Mouse (Mus musculus): ENCODE measurements around the gene Rai14. TPM values are rescaled to one million over a fixed set of nuclear protein-coding genes. Genes with fewer than 3 reads are reported as not detected.
A peak's percentile ranks its signal among the peaks of the same experiment; 100 is the strongest.

Gene Rai14
- polyA plus RNA-seq, 1 experiment from 2014 or later = 25.6 TPM

GRCm38 (mm10) chr15:10616001-10616400 lies 98.4 kb downstream of the Rai14 start:
- H3K9ac ChIP-seq = no peak overlapping the region
- ATAC-seq (ENCODE audit: insufficient number of reproducible peaks, low FRiP score) = no peak

GRCm38 (mm10) chr15:10611040-10611439 lies 103.4 kb downstream of the Rai14 start:
- Histone ChIP-seq H3K27me3 (replicated peaks) (no peaks in the 10 kb centered on the region), H3K27ac (ENCODE audit: poor library complexity, severe bottlenecking) (no peak overlapping the region), H3K36me3 (peaks cover 10% of the 10 kb centered on the region), H3K4me3 (no peak overlapping the region), H3K4me1 (replicated peaks) (peaks cover 2% of the 10 kb centered on the region; the same call in 1 of the 2 replicates), H3K9ac (no peak overlapping the region), H3K9me3 (replicated peaks) (no peaks in the 10 kb centered on the region), H3K4me2 (no peak overlapping the region)
- no peak for ATAC-seq (ENCODE audit: insufficient number of reproducible peaks, low FRiP score)
- WGBS = 81% methylated on average over 9 of the region's 9 CpGs

More at GRCm38 (mm10) chr15:10616001-10616400, 98.4 kb downstream of the Rai14 start:
- H3K36me3 ChIP-seq = peaks cover 11% of the 10 kb centered on the region; the same call in 1 of the 2 replicates
- no peaks in the 10 kb centered on the region for H3K27me3 ChIP-seq (replicated peaks)
- no peak overlapping the region for H3K4me2 ChIP-seq
- WGBS = 53% methylated on average over 6 of the region's 6 CpGs
- H3K4me3 ChIP-seq = no peak overlapping the region
- 0 out of 2 replicates have a peak, but pooled peaks cover 5% of the 10 kb centered on the region for H3K9me3 ChIP-seq (replicated peaks)
- H3K27ac ChIP-seq (ENCODE audit: poor library complexity, severe bottlenecking) = no peak overlapping the region
- H3K4me1 ChIP-seq (replicated peaks) = peaks cover 7% of the 10 kb centered on the region; the same call in 1 of the 2 replicates

- H3K4me3 ChIP-seq = no peak overlapping the region
- H3K4me1 ChIP-seq (replicated peaks) = no peaks in the 10 kb centered on the region
- no peaks in the 10 kb centered on the region for H3K27me3 ChIP-seq (replicated peaks)
- H3K36me3 ChIP-seq = peaks cover 27% of the 10 kb centered on the region
- no peak overlapping the region for H3K27ac ChIP-seq (ENCODE audit: poor library complexity, severe bottlenecking)
- H3K9me3 ChIP-seq (replicated peaks) = 0 out of 2 replicates have a peak, but pooled peaks cover 4% of the 10 kb centered on the region
- H3K9ac ChIP-seq = no peak overlapping the region
- 92% methylated on average over 4 of the region's 4 CpGs for WGBS
- no peak for ATAC-seq (ENCODE audit: insufficient number of reproducible peaks, low FRiP score)
- H3K4me2 ChIP-seq = no peak overlapping the region
These were observed 105.3 kb downstream of the Rai14 start for GRCm38 (mm10) chr15:10609107-10609506.

- Histone ChIP-seq H3K27me3 (replicated peaks) (no peaks in the 10 kb centered on the region), H3K4me3 (no peak overlapping the region), H3K27ac (ENCODE audit: poor library complexity, severe bottlenecking) (no peak overlapping the region), H3K36me3 (peaks cover 32% of the 10 kb centered on the region), H3K9me3 (replicated peaks) (peaks cover 8% of the 10 kb centered on the region; the same call in 1 of the 2 replicates), H3K4me1 (replicated peaks) (no peaks in the 10 kb centered on the region), H3K9ac (no peak overlapping the region), H3K4me2 (no peak overlapping the region)
- no peak for ATAC-seq (ENCODE audit: insufficient number of reproducible peaks, low FRiP score)
- WGBS = 65% methylated on average over 6 of the region's 6 CpGs
These were observed 105.8 kb downstream of the Rai14 start for GRCm38 (mm10) chr15:10608508-10609098.

GRCm38 (mm10) chr15:10599413-10599812 lies 115.0 kb downstream of the Rai14 start:
- 65% methylated on average over 7 of the region's 7 CpGs for WGBS
- Histone ChIP-seq H3K27me3 (replicated peaks) (no peaks in the 10 kb centered on the region), H3K4me2 (peak overlapping the region; percentile 5; the same call in 1 of the 2 replicates), H3K9me3 (replicated peaks) (peaks cover 4% of the 10 kb centered on the region; the same call in 1 of the 2 replicates), H3K4me3 (no peak overlapping the region), H3K27ac (ENCODE audit: poor library complexity, severe bottlenecking) (no peak overlapping the region), H3K36me3 (peaks cover 7% of the 10 kb centered on the region; the same call in 1 of the 2 replicates), H3K4me1 (replicated peaks) (peaks cover 15% of the 10 kb centered on the region), H3K9ac (no peak overlapping the region)
- no peak for ATAC-seq (ENCODE audit: insufficient number of reproducible peaks, low FRiP score)

GRCm38 (mm10) chr15:10598259-10599225 lies 115.9 kb downstream of the Rai14 start:
- Histone ChIP-seq H3K9ac (no peak overlapping the region), H3K27me3 (replicated peaks) (no peaks in the 10 kb centered on the region), H3K4me3 (no peak overlapping the region), H3K9me3 (replicated peaks) (peaks cover under 1% of the 10 kb centered on the region; the same call in 1 of the 2 replicates), H3K4me1 (replicated peaks) (peaks cover 15% of the 10 kb centered on the region), H3K4me2 (peak overlapping the region; percentile 5; the same call in 1 of the 2 replicates), H3K36me3 (no peaks in the 10 kb centered on the region), H3K27ac (ENCODE audit: poor library complexity, severe bottlenecking) (no peak overlapping the region)
- 55% methylated on average over 16 of the region's 16 CpGs for WGBS
- ATAC-seq (ENCODE audit: insufficient number of reproducible peaks, low FRiP score) = no peak

GRCm38 (mm10) chr15:10596871-10597270 lies 117.6 kb downstream of the Rai14 start:
- Histone ChIP-seq H3K27me3 (replicated peaks) (no peaks in the 10 kb centered on the region), H3K4me3 (no peak overlapping the region), H3K4me2 (no peak overlapping the region), H3K4me1 (replicated peaks) (peaks cover 15% of the 10 kb centered on the region), H3K9me3 (replicated peaks) (no peaks in the 10 kb centered on the region), H3K36me3 (no peaks in the 10 kb centered on the region), H3K9ac (no peak overlapping the region), H3K27ac (ENCODE audit: poor library complexity, severe bottlenecking) (no peak overlapping the region)
- ATAC-seq (ENCODE audit: insufficient number of reproducible peaks, low FRiP score) = no peak
- WGBS = 90% methylated on average over 9 of the region's 9 CpGs

GRCm38 (mm10) chr15:10595408-10595807 lies 119.0 kb downstream of the Rai14 start:
- Histone ChIP-seq H3K4me1 (replicated peaks) (peaks cover 15% of the 10 kb centered on the region), H3K27me3 (replicated peaks) (no peaks in the 10 kb centered on the region), H3K4me3 (no peak overlapping the region), H3K27ac (ENCODE audit: poor library complexity, severe bottlenecking) (no peak overlapping the region), H3K9ac (no peak overlapping the region), H3K36me3 (no peaks in the 10 kb centered on the region), H3K9me3 (replicated peaks) (no peaks in the 10 kb centered on the region), H3K4me2 (no peak overlapping the region)
- ATAC-seq (ENCODE audit: insufficient number of reproducible peaks, low FRiP score) = no peak
- 85% methylated on average over 6 of the region's 6 CpGs for WGBS

- H3K4me2 ChIP-seq = no peak overlapping the region
- 81% methylated on average over 10 of the region's 10 CpGs for WGBS
- H3K27me3 ChIP-seq (replicated peaks) = no peaks in the 10 kb centered on the region
- H3K27ac ChIP-seq (ENCODE audit: poor library complexity, severe bottlenecking) = no peak overlapping the region
- H3K4me3 ChIP-seq = no peak overlapping the region
- no peak overlapping the region for H3K9ac ChIP-seq
- no peaks in the 10 kb centered on the region for H3K36me3 ChIP-seq
- no peaks in the 10 kb centered on the region for H3K9me3 ChIP-seq (replicated peaks)
- peaks cover 15% of the 10 kb centered on the region for H3K4me1 ChIP-seq (replicated peaks)
- no peak for ATAC-seq (ENCODE audit: insufficient number of reproducible peaks, low FRiP score)
These were observed 119.5 kb downstream of the Rai14 start for GRCm38 (mm10) chr15:10594910-10595309.

- H3K27ac ChIP-seq (ENCODE audit: poor library complexity, severe bottlenecking) = no peak overlapping the region
- no peak overlapping the region for H3K9ac ChIP-seq
- ATAC-seq (ENCODE audit: insufficient number of reproducible peaks, low FRiP score) = no peak
- H3K4me3 ChIP-seq = no peak overlapping the region
- H3K4me2 ChIP-seq = no peak overlapping the region
- peaks cover 2% of the 10 kb centered on the region for H3K4me1 ChIP-seq (replicated peaks)
- H3K36me3 ChIP-seq = peaks cover 5% of the 10 kb centered on the region; the same call in 1 of the 2 replicates
- 81% methylated on average over 6 of the region's 6 CpGs for WGBS
- no peaks in the 10 kb centered on the region for H3K9me3 ChIP-seq (replicated peaks)
- no peaks in the 10 kb centered on the region for H3K27me3 ChIP-seq (replicated peaks)
These were observed 121.3 kb downstream of the Rai14 start for GRCm38 (mm10) chr15:10593094-10593493.

- no peak for ATAC-seq (ENCODE audit: insufficient number of reproducible peaks, low FRiP score)
- Histone ChIP-seq H3K4me3 (no peak overlapping the region), H3K9ac (no peak overlapping the region), H3K27me3 (replicated peaks) (no peaks in the 10 kb centered on the region), H3K4me2 (no peak overlapping the region), H3K27ac (ENCODE audit: poor library complexity, severe bottlenecking) (no peak overlapping the region), H3K36me3 (peaks cover 9% of the 10 kb centered on the region; the same call in 1 of the 2 replicates), H3K4me1 (replicated peaks) (no peaks in the 10 kb centered on the region), H3K9me3 (replicated peaks) (no peaks in the 10 kb centered on the region)
- 73% methylated on average over 2 of the region's 2 CpGs for WGBS
These were observed 127.9 kb downstream of the Rai14 start for GRCm38 (mm10) chr15:10586565-10586964.
